Mouse (Mus musculus): ENCODE data around the gene Dnaaf5. TPM values are rescaled to one million over a fixed set of nuclear protein-coding genes. Genes with fewer than 3 reads are reported as not detected.

Gene Dnaaf5
- polyA plus RNA-seq (2015; fragmentation: Nextera tagmentation; extraction: Ambion mirVana) = 2.5 and 2.9 TPM in 2 replicates

DNA sequence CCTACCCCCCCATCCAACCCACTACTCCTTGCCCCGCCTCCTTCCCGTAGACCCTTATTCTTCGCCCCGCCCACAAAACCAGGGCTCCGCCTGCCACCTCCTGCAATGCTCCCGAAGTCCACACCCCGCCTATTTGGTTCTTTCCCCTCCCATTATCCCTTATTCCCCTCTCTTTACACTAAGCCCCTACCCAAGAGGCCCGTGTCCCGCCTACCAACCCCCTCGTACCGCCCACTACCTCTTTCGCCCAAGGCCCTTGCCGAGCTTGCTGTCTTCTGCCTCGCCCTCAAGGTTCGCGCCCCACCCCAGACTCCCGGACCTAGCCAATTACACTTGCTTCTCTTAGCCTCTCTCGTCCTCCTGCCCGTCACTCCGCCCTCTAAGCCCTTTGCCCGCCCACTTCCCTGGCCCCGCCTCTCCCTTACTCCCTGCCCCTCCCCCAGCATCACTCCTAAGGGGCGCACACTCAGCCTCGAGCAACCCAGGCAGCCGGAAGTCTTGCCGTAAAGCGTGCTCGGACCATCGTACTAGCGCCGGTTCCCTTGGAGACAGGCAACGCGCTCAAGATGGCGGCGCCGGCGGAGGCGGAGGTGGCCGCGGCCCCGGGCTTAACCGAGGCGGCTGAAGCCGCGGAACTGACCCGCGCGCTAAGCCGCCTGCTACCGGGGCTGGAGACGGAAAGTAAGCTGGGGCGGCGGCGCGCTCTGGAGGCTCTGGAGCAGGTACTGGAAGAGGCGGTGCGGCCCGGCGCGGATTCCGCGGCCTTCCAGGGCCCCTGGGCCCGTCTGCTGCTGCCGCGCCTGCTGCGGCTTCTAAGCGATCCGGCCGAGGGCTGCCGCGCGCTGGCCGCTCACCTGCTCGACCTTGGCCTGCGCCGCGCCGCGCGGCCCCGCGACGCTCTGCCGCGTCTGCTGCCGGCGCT is at the start of gene Dnaaf5, which contains the start of gene Prkar1b:
TSS of gene Dnaaf5 (plus strand) at position 543 of the 922 bp plus-strand sequence.
TSS of gene Prkar1b (minus strand) at position 321 of the 922 bp plus-strand sequence.
- Histone ChIP-seq H3K36me3 (ENCODE audit: control insufficient read depth, insufficient read depth) (peaks cover 33% of the 10 kb centered on the region), H3K9me3 (ENCODE audit: control insufficient read depth) (no peaks in the 10 kb centered on the region), H3K27me3 (replicated peaks; ENCODE audit: control insufficient read depth, insufficient read depth, low read length) (no peaks in the 10 kb centered on the region), H3K27ac (ENCODE audit: low read depth, low read length) (peak within 1 kb of the TSS; percentile 21), H3K9ac (ENCODE audit: low read depth, low read length) (peak within 1 kb of the TSS; percentile 68), H3K4me1 (replicated peaks; ENCODE audit: control insufficient read depth, insufficient read depth, low read length) (no peaks in the 10 kb centered on the region; the same call in 1 of the 2 replicates), H3K4me2 (replicated peaks; ENCODE audit: low read depth) (peak within 1 kb of the TSS; percentile 94), H3K4me3 (ENCODE audit: low read depth, low read length) (peak within 1 kb of the TSS; percentile 92)
- WGBS = under 1% methylated on average over 75 of the region's 87 CpGs
- 0 out of 2 replicates have a peak, but pooled peaks have one; percentile 2 for TF ChIP-seq CTCF (IDR thresholded peaks at IDR 0.05; ENCODE audit: low read depth)
- ATAC-seq = peak; percentile 93

DNA sequence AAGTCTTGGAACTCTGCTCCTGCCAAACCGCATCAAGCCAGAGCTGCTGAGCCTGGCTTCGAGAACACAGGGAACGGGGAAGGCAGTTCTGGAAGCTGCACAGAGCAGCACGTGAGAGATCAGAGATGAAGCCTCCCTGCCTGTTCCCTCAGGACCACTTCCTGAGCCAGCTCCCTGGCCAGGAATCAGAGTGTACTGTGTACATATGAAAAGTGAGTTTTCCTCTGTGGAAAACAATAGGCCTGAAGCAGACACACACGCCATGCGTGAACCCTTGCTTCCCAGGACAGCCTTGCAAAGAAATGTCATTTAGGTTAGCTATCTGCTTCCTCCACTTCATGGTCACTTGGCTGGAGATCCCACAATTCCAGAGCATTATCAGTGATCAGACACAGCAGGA is 48.2 kb upstream of the Dnaaf5 start:
- 66% methylated on average over 6 of the region's 6 CpGs for WGBS
- no peaks in the 10 kb centered on the region; the same call in 1 of the 2 replicates for H3K36me3 ChIP-seq (ENCODE audit: control insufficient read depth, insufficient read depth)
- no peak overlapping the region for H3K4me2 ChIP-seq (replicated peaks; ENCODE audit: low read depth)
- no peaks in the 10 kb centered on the region for H3K4me1 ChIP-seq (replicated peaks; ENCODE audit: control insufficient read depth, insufficient read depth, low read length)
- H3K27me3 ChIP-seq (replicated peaks; ENCODE audit: control insufficient read depth, insufficient read depth, low read length) = no peaks in the 10 kb centered on the region
- H3K4me3 ChIP-seq (ENCODE audit: low read depth, low read length) = no peak overlapping the region
- TF ChIP-seq CTCF (IDR thresholded peaks at IDR 0.05; ENCODE audit: low read depth) = no peak
- H3K9me3 ChIP-seq (ENCODE audit: control insufficient read depth) = no peaks in the 10 kb centered on the region
- no peak for ATAC-seq
- no peak overlapping the region for H3K27ac ChIP-seq (ENCODE audit: low read depth, low read length)
- no peak overlapping the region for H3K9ac ChIP-seq (ENCODE audit: low read depth, low read length)

DNA sequence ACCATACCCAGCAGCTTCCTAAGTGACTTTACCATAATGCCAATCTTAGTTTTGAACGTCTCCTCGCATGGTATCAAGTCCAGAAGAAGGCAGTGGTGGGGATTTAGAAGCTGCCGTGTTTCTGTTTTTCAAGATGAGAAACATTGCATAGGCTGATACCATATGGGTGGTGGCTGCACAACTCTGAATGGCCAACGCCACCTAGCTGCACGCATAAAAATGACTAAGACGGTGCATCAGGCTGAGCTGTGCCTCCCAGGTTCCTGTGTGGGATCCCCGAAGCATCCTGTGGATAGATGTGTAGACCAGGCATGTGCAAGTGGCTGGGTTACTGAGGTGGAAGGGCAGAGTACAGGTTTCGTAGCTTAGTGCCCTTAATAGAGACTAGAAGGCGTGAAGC is 42.2 kb upstream of the Dnaaf5 start:
- no peaks in the 10 kb centered on the region for H3K36me3 ChIP-seq (ENCODE audit: control insufficient read depth, insufficient read depth)
- peak; percentile 75 for TF ChIP-seq CTCF (IDR thresholded peaks at IDR 0.05; ENCODE audit: low read depth)
- H3K4me3 ChIP-seq (ENCODE audit: low read depth, low read length) = no peak overlapping the region
- H3K27ac ChIP-seq (ENCODE audit: low read depth, low read length) = no peak overlapping the region
- WGBS = 67% methylated on average over 9 of the region's 9 CpGs
- ATAC-seq = no peak
- H3K4me2 ChIP-seq (replicated peaks; ENCODE audit: low read depth) = no peak overlapping the region
- no peaks in the 10 kb centered on the region for H3K4me1 ChIP-seq (replicated peaks; ENCODE audit: control insufficient read depth, insufficient read depth, low read length)
- no peak overlapping the region for H3K9ac ChIP-seq (ENCODE audit: low read depth, low read length)
- no peaks in the 10 kb centered on the region for H3K27me3 ChIP-seq (replicated peaks; ENCODE audit: control insufficient read depth, insufficient read depth, low read length)
- no peaks in the 10 kb centered on the region for H3K9me3 ChIP-seq (ENCODE audit: control insufficient read depth)

DNA sequence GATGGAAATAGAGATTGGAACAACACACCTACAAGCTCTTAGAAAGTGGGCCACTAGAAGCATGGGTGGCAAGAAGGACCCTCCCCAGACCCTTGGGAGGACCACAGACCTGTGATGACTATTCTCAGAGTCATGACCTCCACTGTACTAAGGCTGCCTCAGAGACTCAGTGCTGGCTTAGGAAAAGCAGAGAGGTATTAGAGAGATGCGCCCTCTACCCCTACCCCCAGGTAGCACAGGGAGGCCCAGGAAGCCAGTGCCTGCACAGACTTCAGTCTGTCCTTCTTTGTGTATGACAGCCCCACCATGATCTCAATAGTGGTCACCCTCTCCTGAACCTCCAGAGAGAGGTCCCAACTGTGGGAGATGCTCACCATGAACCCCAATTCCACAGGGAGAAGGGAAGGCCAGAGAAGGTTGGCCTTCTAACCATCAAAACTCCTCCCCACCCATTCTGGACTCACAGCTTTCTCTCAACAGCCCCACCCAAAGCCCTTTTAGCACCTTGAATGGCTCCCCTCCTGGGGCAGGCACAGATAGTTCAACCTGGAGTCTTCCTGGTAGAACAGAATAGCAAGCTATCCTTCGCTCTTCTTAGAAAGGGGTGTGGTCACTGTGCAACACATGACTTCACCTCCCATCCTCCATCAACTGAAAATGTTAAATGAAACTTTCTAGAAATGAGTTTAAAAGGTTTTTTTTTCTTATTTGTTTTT is 39.7 kb upstream of the Dnaaf5 start:
- no peak overlapping the region for H3K9ac ChIP-seq (ENCODE audit: low read depth, low read length)
- no peak for ATAC-seq
- H3K9me3 ChIP-seq (ENCODE audit: control insufficient read depth) = no peaks in the 10 kb centered on the region
- H3K4me1 ChIP-seq (replicated peaks; ENCODE audit: control insufficient read depth, insufficient read depth, low read length) = no peaks in the 10 kb centered on the region
- WGBS = 85% methylated on average over 2 of the region's 2 CpGs
- H3K27me3 ChIP-seq (replicated peaks; ENCODE audit: control insufficient read depth, insufficient read depth, low read length) = no peaks in the 10 kb centered on the region
- TF ChIP-seq CTCF (IDR thresholded peaks at IDR 0.05; ENCODE audit: low read depth) = no peak; the same call in 1 of the 2 replicates
- H3K4me3 ChIP-seq (ENCODE audit: low read depth, low read length) = no peak overlapping the region
- H3K27ac ChIP-seq (ENCODE audit: low read depth, low read length) = no peak overlapping the region
- H3K36me3 ChIP-seq (ENCODE audit: control insufficient read depth, insufficient read depth) = no peaks in the 10 kb centered on the region
- H3K4me2 ChIP-seq (replicated peaks; ENCODE audit: low read depth) = no peak overlapping the region

DNA sequence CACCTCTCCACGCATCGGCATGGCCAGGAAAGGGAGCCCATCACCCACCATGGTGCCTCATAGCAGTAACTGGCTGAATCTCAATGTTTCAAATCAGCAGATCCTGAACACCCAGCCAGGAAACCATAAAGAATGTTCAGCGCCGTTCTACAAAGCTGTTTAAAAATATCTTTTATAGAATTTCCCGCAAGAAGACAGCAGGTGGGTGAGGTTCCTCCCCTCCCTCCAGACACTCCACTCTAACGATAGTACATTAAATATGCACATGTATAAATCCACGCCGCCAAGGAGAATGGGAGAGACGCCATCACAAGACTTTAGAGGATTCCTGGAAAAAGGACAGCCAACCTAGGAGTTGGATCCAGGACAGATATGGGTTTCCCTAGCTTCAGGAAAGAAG is 38.0 kb upstream of the Dnaaf5 start:
- no peaks in the 10 kb centered on the region for H3K9me3 ChIP-seq (ENCODE audit: control insufficient read depth)
- H3K27ac ChIP-seq (ENCODE audit: low read depth, low read length) = no peak overlapping the region
- H3K4me1 ChIP-seq (replicated peaks; ENCODE audit: control insufficient read depth, insufficient read depth, low read length) = no peaks in the 10 kb centered on the region
- no peak overlapping the region for H3K4me2 ChIP-seq (replicated peaks; ENCODE audit: low read depth)
- TF ChIP-seq CTCF (IDR thresholded peaks at IDR 0.05; ENCODE audit: low read depth) = no peak
- 66% methylated on average over 9 of the region's 9 CpGs for WGBS
- H3K4me3 ChIP-seq (ENCODE audit: low read depth, low read length) = no peak overlapping the region
- no peak overlapping the region for H3K9ac ChIP-seq (ENCODE audit: low read depth, low read length)
- H3K36me3 ChIP-seq (ENCODE audit: control insufficient read depth, insufficient read depth) = no peaks in the 10 kb centered on the region
- H3K27me3 ChIP-seq (replicated peaks; ENCODE audit: control insufficient read depth, insufficient read depth, low read length) = no peaks in the 10 kb centered on the region
- ATAC-seq = no peak

DNA sequence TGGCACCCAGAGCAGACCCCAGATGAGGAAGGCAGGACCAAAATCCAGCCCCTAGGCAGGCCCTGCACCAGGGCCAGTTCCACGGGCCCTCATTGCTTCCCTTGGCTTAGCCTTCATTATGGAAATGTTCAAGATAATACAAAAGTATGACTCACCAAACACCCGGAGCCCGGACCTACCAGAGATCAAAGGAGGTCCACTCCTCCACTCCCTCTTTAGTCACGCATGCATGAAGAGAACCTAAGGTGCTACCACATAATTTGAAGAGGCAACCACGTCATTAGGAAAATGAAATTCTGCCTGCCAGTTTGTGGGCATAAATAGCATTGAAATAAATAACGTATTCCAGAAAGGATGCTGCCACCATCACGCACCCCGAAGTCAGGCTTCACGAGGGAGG is 37.6 kb upstream of the Dnaaf5 start:
- H3K9ac ChIP-seq (ENCODE audit: low read depth, low read length) = no peak overlapping the region
- no peaks in the 10 kb centered on the region for H3K36me3 ChIP-seq (ENCODE audit: control insufficient read depth, insufficient read depth)
- no peak overlapping the region for H3K4me3 ChIP-seq (ENCODE audit: low read depth, low read length)
- TF ChIP-seq CTCF (IDR thresholded peaks at IDR 0.05; ENCODE audit: low read depth) = no peak
- no peaks in the 10 kb centered on the region for H3K9me3 ChIP-seq (ENCODE audit: control insufficient read depth)
- ATAC-seq = no peak
- no peaks in the 10 kb centered on the region for H3K27me3 ChIP-seq (replicated peaks; ENCODE audit: control insufficient read depth, insufficient read depth, low read length)
- H3K27ac ChIP-seq (ENCODE audit: low read depth, low read length) = no peak overlapping the region
- no peaks in the 10 kb centered on the region for H3K4me1 ChIP-seq (replicated peaks; ENCODE audit: control insufficient read depth, insufficient read depth, low read length)
- H3K4me2 ChIP-seq (replicated peaks; ENCODE audit: low read depth) = no peak overlapping the region
- whole genome bisulfite sequencing = 65% methylated on average over 9 of the region's 9 CpGs

Data from intestine, postnatal 0 days (tissue).